Mouse (Mus musculus) embryonic fibroblast, embryonic 13.5 days (primary cell): Measurements from ENCODE around the gene Fbxw18. TPM values are rescaled to one million over a fixed set of nuclear protein-coding genes. Genes with fewer than 3 reads are reported as not detected.
"Not testable (repeated sequence)": the region's sequence is repeated elsewhere in the genome, so short reads cannot be mapped to it uniquely, and the experiment has no call there.

ENCODE experiments used
- H3K27ac ChIP-seq: 2 replicates; pipeline ENCODE4 v1.5.1; 2012; ENCODE audit warnings: low read length, control low read depth, inconsistent platforms; ENCODE audit not compliant: insufficient read depth
- H3K4me1 ChIP-seq: 2 replicates; pipeline ENCODE4 v1.6.1; 2011; ENCODE audit warnings: low read length; ENCODE audit not compliant: control insufficient read depth, insufficient read depth
- H3K4me3 ChIP-seq: 2 replicates; pipeline ENCODE4 v1.5.1; 2011; ENCODE audit warnings: mild to moderate bottlenecking, control low read depth, low read length; ENCODE audit not compliant: insufficient read depth
- CTCF ChIP-seq: IDR thresholded peaks from 2 replicates; pipeline ENCODE4 v1.5.1; 2011; ENCODE audit warnings: mild to moderate bottlenecking, control low read depth, low read length, moderate library complexity, borderline replicate concordance; ENCODE audit not compliant: insufficient read depth
- POLR2A ChIP-seq: IDR thresholded peaks from 2 replicates; pipeline ENCODE4 v1.6.1; 2011; ENCODE audit warnings: low read depth, mild to moderate bottlenecking, control low read depth, low read length, moderate library complexity
- polyA plus RNA-seq: library from polyadenylated mRNA; stranded (reverse); fragments of >200 nt; gene quantifications from 2 replicates; pipeline ENCODE4 v1.2.4, GENCODE M21; 2011; ENCODE audit warnings: low read depth; ENCODE audit not compliant: missing spikeins, insufficient read length

The Fbxw18 gene
- not detected in 2 replicates for polyA plus RNA-seq

GRCm38 (mm10) chr9:109702600-109702999, at the start of gene Fbxw18:
Fbxw18 (minus strand) TSS chr9:109702700.
- not testable (repeated sequence) for H3K4me3 ChIP-seq, H3K27ac ChIP-seq, H3K4me1 ChIP-seq

- not testable (repeated sequence) for H3K27ac ChIP-seq, H3K4me1 ChIP-seq, H3K4me3 ChIP-seq
Observed at GRCm38 (mm10) chr9:109745989-109746388, 43.5 kb upstream of the Fbxw18 start, which contains the start of gene Fbxw26. Fbxw26 (minus strand) TSS chr9:109746089.

DNA sequence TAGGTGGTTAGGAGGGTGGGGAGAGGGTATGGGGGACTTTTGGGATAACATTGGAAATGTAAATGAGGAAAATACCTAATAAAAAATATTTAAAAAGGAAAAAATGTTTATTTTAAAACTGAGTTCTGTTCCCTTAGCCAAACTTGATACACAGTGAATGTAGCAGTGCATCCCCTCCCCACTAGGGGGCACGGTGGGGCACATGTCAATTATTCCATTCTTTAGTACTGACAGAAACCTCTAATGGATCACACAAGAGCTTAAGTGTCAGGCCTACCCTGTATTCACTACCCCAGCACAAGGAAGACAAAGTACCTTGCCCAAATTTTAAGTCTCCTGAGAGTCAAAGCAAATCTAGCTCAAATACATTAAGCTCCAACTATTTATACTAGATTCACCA, 17.2 kb downstream of the Fbxw18 start:
- peak; percentile 49; the same call in 1 of the 2 replicates for TF ChIP-seq CTCF
- TF ChIP-seq POLR2A = no peak

GRCm38 (mm10) chr9:109664552-109664951, 37.9 kb downstream of the Fbxw18 start, which contains the start of gene Fbxw25:
Fbxw25 (minus strand) TSS chr9:109664652.
- H3K27ac ChIP-seq, H3K4me3 ChIP-seq, H3K4me1 ChIP-seq: not testable (repeated sequence)

More for the DNA sequence above, 17.2 kb downstream of the Fbxw18 start:
- Histone ChIP-seq H3K4me1 (no peaks in the 10 kb centered on the region), H3K27ac (no peak overlapping the region), H3K4me3 (no peak overlapping the region)

Other genes starting within 250 kb of the Fbxw18 start
- gene Fbxw19, start 206.8 kb downstream of the Fbxw18 start, polyA plus RNA-seq = not detected in 2 replicates
- not detected in 2 replicates for gene Fbxw15, start 134.4 kb downstream of the Fbxw18 start, polyA plus RNA-seq
- gene Fbxw24, start 76.6 kb downstream of the Fbxw18 start, polyA plus RNA-seq = not detected in 2 replicates
- gene Fbxw25, start 38.0 kb downstream of the Fbxw18 start, polyA plus RNA-seq = not detected in 2 replicates
- gene Fbxw26, start 43.4 kb upstream of the Fbxw18 start, polyA plus RNA-seq = not detected in 2 replicates
- gene Fbxw27, start 88.0 kb upstream of the Fbxw18 start, polyA plus RNA-seq = not detected in 2 replicates
- gene Spink8, start 109.6 kb upstream of the Fbxw18 start, polyA plus RNA-seq = not detected in 2 replicates
- 15.2 and 21.3 TPM in 2 replicates for gene Nme6, start 130.0 kb upstream of the Fbxw18 start, polyA plus RNA-seq
- not detected in 2 replicates for gene Camp, start 146.9 kb upstream of the Fbxw18 start, polyA plus RNA-seq
- gene Cdc25a, start 172.9 kb upstream of the Fbxw18 start, polyA plus RNA-seq = 19.6 and 21.9 TPM in 2 replicates
- 220 and 222 TPM in 2 replicates for gene Map4, start 228.8 kb upstream of the Fbxw18 start, polyA plus RNA-seq